Mouse (Mus musculus) liver, adult 2 months (tissue): ENCODE data around the gene Tent4b. TPM values are rescaled to one million over a fixed set of nuclear protein-coding genes. Genes with fewer than 3 reads are reported as not detected.

Source experiments
- DNase-seq: peaks from one replicate; pipeline ENCODE4 v3.0.0-alpha.2; 2011; ENCODE audit warnings: low read depth, low spot score; ENCODE audit errors: extremely low read depth
- H3K27ac ChIP-seq: fragments of 200-500 bp; replicated peaks from 2 replicates; pipeline ENCODE4 v1.5.1; 2012; ENCODE audit warnings: low read depth, mild to moderate bottlenecking, control low read depth, inconsistent platforms, low read length; ENCODE audit not compliant: insufficient read depth
- H3K27me3 ChIP-seq: fragments of 200-500 bp; 2 replicates; pipeline ENCODE4 v1.6.1; 2012; ENCODE audit warnings: mild to moderate bottlenecking, moderate library complexity, low read length, inconsistent platforms; ENCODE audit not compliant: control insufficient read depth, insufficient read depth
- H3K36me3 ChIP-seq: fragments of 200-500 bp; 2 replicates; pipeline ENCODE4 v1.6.1; 2012; ENCODE audit warnings: low read length, inconsistent platforms; ENCODE audit not compliant: control insufficient read depth, insufficient read depth
- H3K4me1 ChIP-seq: fragments of 200-500 bp; 2 replicates; pipeline ENCODE4 v1.6.1; 2011; ENCODE audit warnings: low read length; ENCODE audit not compliant: control insufficient read depth, insufficient read depth
- H3K4me3 ChIP-seq: fragments of 200-500 bp; 2 replicates; pipeline ENCODE4 v1.5.1; 2011; ENCODE audit warnings: low read depth, mild to moderate bottlenecking, control low read depth, low read length, moderate library complexity; ENCODE audit not compliant: insufficient read depth
- H3K79me2 ChIP-seq: fragments of 200-500 bp; 2 replicates; pipeline ENCODE4 v1.6.1; 2012; ENCODE audit warnings: inconsistent platforms, mild to moderate bottlenecking, low read length, moderate library complexity; ENCODE audit not compliant: control insufficient read depth, insufficient read depth
- H3K9ac ChIP-seq: fragments of 200-500 bp; 2 replicates; pipeline ENCODE4 v1.6.1; 2012; ENCODE audit warnings: low read depth, mild to moderate bottlenecking, control low read depth, inconsistent platforms, low read length
- CTCF ChIP-seq: fragments of 200-500 bp; IDR thresholded peaks from 2 replicates; pipeline ENCODE4 v1.5.1; 2011; ENCODE audit warnings: low read depth, low read length, control low read depth
- POLR2A ChIP-seq: fragments of 200-500 bp; IDR thresholded peaks from 2 replicates; pipeline ENCODE4 v1.6.1; 2011; ENCODE audit warnings: low read length, control low read depth; ENCODE audit not compliant: insufficient read depth; ENCODE audit errors: extremely low read depth
- WGBS: fragments of 180-500 bp; shearing (Covaris S2); methylation state at CpG from one replicate; pipeline ENCODE4 v1.1.7; 2018; 5-methylcytosine and 5-hydroxymethylcytosine counted together
- polyA plus RNA-seq: library from polyadenylated mRNA; depleted of rRNA; stranded (reverse); fragments of >200 nt; gene quantifications from 2 replicates; pipeline ENCODE4 v1.2.3, GENCODE M21; 2012
- total RNA-seq: library from RNA; depleted of rRNA; stranded (reverse); fragments of >200 nt; gene quantifications from 2 replicates; pipeline ENCODE4 v1.2.3, GENCODE M21; 2014

The Tent4b gene
- total and polyA plus RNA-seq, 2 experiments: 18.0 to 22.4 TPM

GRCm38 (mm10) chr8:88237606-88238005 is 38.6 kb downstream of the Tent4b start:
- no peak overlapping the region for H3K4me3 ChIP-seq
- H3K79me2 ChIP-seq: peaks cover 45% of the 10 kb centered on the region; the same call in 1 of the 2 replicates
- DNase-seq: peak; percentile 72
- WGBS: 33% methylated on average over 2 of the region's 2 CpGs
- no peaks in the 10 kb centered on the region for H3K27me3 ChIP-seq
- TF ChIP-seq CTCF (no peak), POLR2A (no peak)
- H3K9ac ChIP-seq: no peak overlapping the region
- H3K36me3 ChIP-seq: no peaks in the 10 kb centered on the region; the same call in 1 of the 2 replicates
- peaks cover 20% of the 10 kb centered on the region for H3K4me1 ChIP-seq
- H3K27ac ChIP-seq: peak overlapping the region; percentile 8

GRCm38 (mm10) chr8:88239277-88239676 is 40.3 kb downstream of the Tent4b start:
- Histone ChIP-seq H3K36me3 (peaks cover 4% of the 10 kb centered on the region), H3K27ac (no peak overlapping the region), H3K4me3 (no peak overlapping the region), H3K79me2 (peaks cover 34% of the 10 kb centered on the region; the same call in 1 of the 2 replicates), H3K4me1 (peaks cover 20% of the 10 kb centered on the region), H3K27me3 (no peaks in the 10 kb centered on the region), H3K9ac (no peak overlapping the region)
- no peak for TF ChIP-seq CTCF
- TF ChIP-seq POLR2A: no peak
- DNase-seq: no peak
- 87% methylated on average over 5 of the region's 5 CpGs for WGBS

GRCm38 (mm10) chr8:88241871-88242270 is 42.9 kb downstream of the Tent4b start:
- TF ChIP-seq CTCF (no peak), POLR2A (no peak)
- no peak overlapping the region for H3K27ac ChIP-seq

GRCm38 (mm10) chr8:88244298-88244697 is 45.3 kb downstream of the Tent4b start:
- peak; percentile 49 for DNase-seq
- WGBS: 77% methylated on average over 4 of the region's 4 CpGs
- Histone ChIP-seq H3K27ac (no peak overlapping the region), H3K4me1 (no peaks in the 10 kb centered on the region; the same call in 1 of the 2 replicates), H3K79me2 (peaks cover 3% of the 10 kb centered on the region; the same call in 1 of the 2 replicates), H3K4me3 (no peak overlapping the region), H3K36me3 (peaks cover 33% of the 10 kb centered on the region), H3K27me3 (no peaks in the 10 kb centered on the region), H3K9ac (no peak overlapping the region)
- TF ChIP-seq CTCF: peak; percentile 98
- no peak for TF ChIP-seq POLR2A

More at GRCm38 (mm10) chr8:88241871-88242270, 42.9 kb downstream of the Tent4b start:
- H3K79me2 ChIP-seq: peaks cover 18% of the 10 kb centered on the region; the same call in 1 of the 2 replicates
- H3K27me3 ChIP-seq: no peaks in the 10 kb centered on the region
- no peak overlapping the region for H3K9ac ChIP-seq
- 87% methylated on average over 4 of the region's 4 CpGs for WGBS
- no peak overlapping the region for H3K4me3 ChIP-seq
- DNase-seq: no peak
- H3K4me1 ChIP-seq: peaks cover 12% of the 10 kb centered on the region
- H3K36me3 ChIP-seq: peaks cover 18% of the 10 kb centered on the region

- no peak overlapping the region for H3K9ac ChIP-seq
- no peaks in the 10 kb centered on the region for H3K27me3 ChIP-seq
- WGBS: 88% methylated on average over 3 of the region's 3 CpGs
- TF ChIP-seq POLR2A (no peak), CTCF (peak; percentile 17; the same call in 1 of the 2 replicates)
- peaks cover 54% of the 10 kb centered on the region for H3K36me3 ChIP-seq
- no peak overlapping the region for H3K4me3 ChIP-seq
- no peak overlapping the region for H3K27ac ChIP-seq
- H3K79me2 ChIP-seq: no peaks in the 10 kb centered on the region
- H3K4me1 ChIP-seq: no peaks in the 10 kb centered on the region
- DNase-seq: no peak
These were observed 53.8 kb downstream of the Tent4b start for GRCm38 (mm10) chr8:88252791-88253190.

- WGBS: 90% methylated on average over 7 of the region's 7 CpGs
- no peak for DNase-seq
These were observed 55.9 kb downstream of the Tent4b start for GRCm38 (mm10) chr8:88254957-88255356.

More at GRCm38 (mm10) chr8:88254957-88255356, 55.9 kb downstream of the Tent4b start:
- Histone ChIP-seq H3K79me2 (no peaks in the 10 kb centered on the region), H3K27ac (no peak overlapping the region), H3K36me3 (peaks cover 55% of the 10 kb centered on the region), H3K27me3 (no peaks in the 10 kb centered on the region), H3K4me1 (no peaks in the 10 kb centered on the region), H3K4me3 (no peak overlapping the region), H3K9ac (no peak overlapping the region)
- no peak for TF ChIP-seq POLR2A
- no peak for TF ChIP-seq CTCF
